Mouse (Mus musculus) liver, adult 2 months (tissue): ENCODE data around the gene Smurf1. TPM values are rescaled to one million over a fixed set of nuclear protein-coding genes. Genes with fewer than 3 reads are reported as not detected.

ENCODE experiments used
- DNase-seq: peaks from one replicate; pipeline ENCODE4 v3.0.0-alpha.2; 2011; ENCODE audit warnings: low read depth, low spot score; ENCODE audit errors: extremely low read depth
- H3K27ac ChIP-seq: fragments of 200-500 bp; replicated peaks from 2 replicates; pipeline ENCODE4 v1.5.1; 2012; ENCODE audit warnings: low read depth, mild to moderate bottlenecking, control low read depth, inconsistent platforms, low read length; ENCODE audit not compliant: insufficient read depth
- H3K27me3 ChIP-seq: fragments of 200-500 bp; 2 replicates; pipeline ENCODE4 v1.6.1; 2012; ENCODE audit warnings: mild to moderate bottlenecking, moderate library complexity, low read length, inconsistent platforms; ENCODE audit not compliant: control insufficient read depth, insufficient read depth
- H3K36me3 ChIP-seq: fragments of 200-500 bp; 2 replicates; pipeline ENCODE4 v1.6.1; 2012; ENCODE audit warnings: low read length, inconsistent platforms; ENCODE audit not compliant: control insufficient read depth, insufficient read depth
- H3K4me1 ChIP-seq: fragments of 200-500 bp; 2 replicates; pipeline ENCODE4 v1.6.1; 2011; ENCODE audit warnings: low read length; ENCODE audit not compliant: control insufficient read depth, insufficient read depth
- H3K4me3 ChIP-seq: fragments of 200-500 bp; 2 replicates; pipeline ENCODE4 v1.5.1; 2011; ENCODE audit warnings: low read depth, mild to moderate bottlenecking, control low read depth, low read length, moderate library complexity; ENCODE audit not compliant: insufficient read depth
- H3K79me2 ChIP-seq: fragments of 200-500 bp; 2 replicates; pipeline ENCODE4 v1.6.1; 2012; ENCODE audit warnings: inconsistent platforms, mild to moderate bottlenecking, low read length, moderate library complexity; ENCODE audit not compliant: control insufficient read depth, insufficient read depth
- H3K9ac ChIP-seq: fragments of 200-500 bp; 2 replicates; pipeline ENCODE4 v1.6.1; 2012; ENCODE audit warnings: low read depth, mild to moderate bottlenecking, control low read depth, inconsistent platforms, low read length
- CTCF ChIP-seq: fragments of 200-500 bp; IDR thresholded peaks from 2 replicates; pipeline ENCODE4 v1.5.1; 2011; ENCODE audit warnings: low read depth, low read length, control low read depth
- POLR2A ChIP-seq: fragments of 200-500 bp; IDR thresholded peaks from 2 replicates; pipeline ENCODE4 v1.6.1; 2011; ENCODE audit warnings: low read length, control low read depth; ENCODE audit not compliant: insufficient read depth; ENCODE audit errors: extremely low read depth
- WGBS: fragments of 180-500 bp; shearing (Covaris S2); methylation state at CpG from one replicate; pipeline ENCODE4 v1.1.7; 2018; 5-methylcytosine and 5-hydroxymethylcytosine counted together
- polyA plus RNA-seq: library from polyadenylated mRNA; depleted of rRNA; stranded (reverse); fragments of >200 nt; gene quantifications from 2 replicates; pipeline ENCODE4 v1.2.3, GENCODE M21; 2012
- total RNA-seq: library from RNA; depleted of rRNA; stranded (reverse); fragments of >200 nt; gene quantifications from 2 replicates; pipeline ENCODE4 v1.2.3, GENCODE M21; 2014

Gene Smurf1
- total and polyA plus RNA-seq, 2 experiments = 5.2 to 8.6 TPM

DNA sequence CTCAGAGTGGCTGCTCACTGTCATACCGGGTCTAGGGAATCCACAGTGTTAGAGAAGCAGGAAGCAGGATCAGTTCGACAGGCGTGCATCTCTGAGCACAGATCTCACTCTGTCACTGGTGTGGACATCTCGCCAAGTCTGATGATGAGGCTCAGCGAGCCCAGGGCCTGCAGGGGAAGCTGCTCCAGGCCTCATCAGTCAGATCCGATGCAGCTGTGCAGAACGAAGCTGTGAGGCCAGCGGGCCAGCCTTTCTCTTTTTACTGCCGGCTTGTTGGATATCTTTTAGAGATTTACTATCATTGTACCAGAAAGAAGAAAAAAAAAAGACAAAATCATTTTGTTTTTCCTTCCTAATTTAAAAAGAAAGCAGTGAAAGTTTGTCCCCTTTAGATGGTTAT, 106.4 kb downstream of the Smurf1 start:
- H3K79me2 ChIP-seq = no peaks in the 10 kb centered on the region
- 98% methylated on average over 9 of the region's 9 CpGs for WGBS
- H3K4me3 ChIP-seq = no peak overlapping the region
- peaks cover 37% of the 10 kb centered on the region for H3K36me3 ChIP-seq
- DNase-seq = no peak
- no peaks in the 10 kb centered on the region for H3K4me1 ChIP-seq
- no peak overlapping the region for H3K27ac ChIP-seq
- TF ChIP-seq CTCF (no peak), POLR2A (no peak)
- H3K27me3 ChIP-seq = no peaks in the 10 kb centered on the region
- H3K9ac ChIP-seq = no peak overlapping the region

- Histone ChIP-seq H3K9ac (no peak overlapping the region), H3K27ac (no peak overlapping the region), H3K79me2 (no peaks in the 10 kb centered on the region), H3K27me3 (no peaks in the 10 kb centered on the region), H3K4me3 (no peak overlapping the region), H3K4me1 (no peaks in the 10 kb centered on the region), H3K36me3 (peaks cover 39% of the 10 kb centered on the region)
- TF ChIP-seq CTCF (no peak), POLR2A (no peak)
- 96% methylated on average over 15 of the region's 15 CpGs for WGBS
- DNase-seq = no peak
Observed at GRCm38 (mm10) chr5:144858527-144858926, 107.1 kb downstream of the Smurf1 start.

GRCm38 (mm10) chr5:144855936-144856335, 109.7 kb downstream of the Smurf1 start:
- no peak overlapping the region for H3K27ac ChIP-seq
- no peak overlapping the region for H3K9ac ChIP-seq
- H3K4me3 ChIP-seq = no peak overlapping the region
- 85% methylated on average over 6 of the region's 6 CpGs for WGBS
- no peak for TF ChIP-seq POLR2A
- no peak for TF ChIP-seq CTCF
- H3K27me3 ChIP-seq = no peaks in the 10 kb centered on the region
- no peaks in the 10 kb centered on the region for H3K79me2 ChIP-seq
- no peak for DNase-seq
- H3K36me3 ChIP-seq = peaks cover 53% of the 10 kb centered on the region
- H3K4me1 ChIP-seq = no peaks in the 10 kb centered on the region

DNA sequence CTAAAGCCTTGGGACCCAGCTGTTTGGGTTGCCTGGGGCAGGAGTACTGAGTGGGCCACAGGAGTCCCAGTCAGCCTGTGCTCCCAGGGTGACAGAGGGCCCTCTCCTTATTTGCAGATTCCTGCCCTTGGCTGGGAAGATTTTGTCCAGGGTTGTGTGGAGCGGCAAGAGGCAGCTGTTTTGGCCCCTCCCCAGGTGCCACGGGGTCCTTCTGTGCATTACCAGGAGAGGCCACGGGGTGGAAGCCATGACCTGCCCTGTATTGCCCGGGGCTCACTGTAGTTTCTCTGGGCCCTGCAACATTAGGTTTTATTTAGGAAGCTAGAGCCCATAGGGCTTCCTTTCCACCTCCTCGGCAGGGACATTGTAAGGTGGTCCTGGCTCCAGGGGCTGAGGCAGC, 111.7 kb downstream of the Smurf1 start:
- H3K27ac ChIP-seq = no peak overlapping the region
- H3K79me2 ChIP-seq = no peaks in the 10 kb centered on the region
- no peak overlapping the region for H3K9ac ChIP-seq
- H3K36me3 ChIP-seq = peaks cover 56% of the 10 kb centered on the region
- TF ChIP-seq CTCF = no peak
- TF ChIP-seq POLR2A = no peak
- 85% methylated on average over 5 of the region's 5 CpGs for WGBS
- no peaks in the 10 kb centered on the region for H3K4me1 ChIP-seq
- no peak for DNase-seq
- H3K27me3 ChIP-seq = no peaks in the 10 kb centered on the region
- H3K4me3 ChIP-seq = no peak overlapping the region

GRCm38 (mm10) chr5:144851820-144852219, 113.8 kb downstream of the Smurf1 start:
- 96% methylated on average over 3 of the region's 3 CpGs for WGBS

DNA sequence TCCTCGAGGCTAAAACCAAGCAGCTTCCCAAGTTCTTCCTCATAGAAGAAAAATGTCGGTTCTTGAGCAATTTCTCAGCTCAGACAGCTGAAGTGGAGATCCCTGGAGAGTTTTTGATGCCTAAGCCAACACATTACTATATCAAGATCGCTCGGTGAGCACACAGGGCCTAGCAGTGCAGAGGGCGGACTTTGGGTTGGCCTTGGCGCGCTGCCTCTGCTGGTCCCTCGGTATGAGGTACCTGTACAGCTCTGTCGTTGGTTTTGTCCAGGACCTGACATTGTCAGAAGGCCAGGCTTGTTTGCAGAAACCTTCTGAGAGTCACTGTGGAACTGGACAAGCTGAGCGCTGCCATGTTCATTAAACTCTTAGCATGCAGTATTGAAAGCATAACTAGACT, 115.7 kb downstream of the Smurf1 start:
- Histone ChIP-seq H3K9ac (no peak overlapping the region), H3K4me1 (no peaks in the 10 kb centered on the region), H3K79me2 (no peaks in the 10 kb centered on the region), H3K27me3 (no peaks in the 10 kb centered on the region), H3K27ac (no peak overlapping the region), H3K36me3 (peaks cover 45% of the 10 kb centered on the region), H3K4me3 (no peak overlapping the region)
- no peak for TF ChIP-seq CTCF
- no peak for TF ChIP-seq POLR2A
- 88% methylated on average over 10 of the region's 10 CpGs for WGBS
- DNase-seq = no peak

More at GRCm38 (mm10) chr5:144851820-144852219, 113.8 kb downstream of the Smurf1 start:
- Histone ChIP-seq H3K4me3 (no peak overlapping the region), H3K27ac (no peak overlapping the region), H3K9ac (no peak overlapping the region), H3K27me3 (no peaks in the 10 kb centered on the region), H3K4me1 (no peaks in the 10 kb centered on the region), H3K79me2 (no peaks in the 10 kb centered on the region), H3K36me3 (peaks cover 47% of the 10 kb centered on the region)
- peak; percentile 13; the same call in 1 of the 2 replicates for TF ChIP-seq CTCF
- no peak for TF ChIP-seq POLR2A
- DNase-seq = no peak
